In genomic region chr5:150161193-150161592, GRCm38 (mm10) we compare ENCODE assay signal across 17 mouse cellular contexts. TPM values are rescaled to one million over a fixed set of nuclear protein-coding genes. Genes with fewer than 3 reads are reported as not detected.
DNase-seq lines count a peak whose midpoint lies in the region; ATAC-seq and TF ChIP-seq lines count a peak whose summit lies in the region.
"Had no signal": no experiment of that assay in that cellular context is flagged by ENCODE, and none has a peak within 500 bp of the region (broad histone marks: within the 10 kb centered on the region; RNA-seq: fewer than 3 reads in every experiment).

No protein-coding gene starts in this region.

- TF ChIP-seq EP300 in heart, postnatal 0 days (IDR thresholded peaks at IDR 0.05; ENCODE audit: low read depth), result no peak
- TF ChIP-seq EP300 in MEL (IDR thresholded peaks at IDR 0.05; ENCODE audit: low read depth in 1 of 2, low read length in 2 of 2), result no peak

- H3K27ac ChIP-seq in heart, postnatal 0 days (ENCODE audit: low read depth), result no peak overlapping the region
- H3K27ac ChIP-seq in heart, embryonic 10.5 days, result no peak overlapping the region
- no peak overlapping the region for H3K27ac ChIP-seq in MEL (ENCODE audit: control insufficient read depth, low read depth, low read length)
- H3K27ac ChIP-seq in hindbrain, embryonic 14.5 days, result no peak overlapping the region
- H3K27ac ChIP-seq: intestine, embryonic 15.5 days; liver, embryonic 15.5 days; neural tube, embryonic 12.5 days had no signal

- ATAC-seq in heart, postnatal 0 days (ENCODE audit: insufficient read depth, low read depth), result no peak
- ATAC-seq in granulocyte monocyte progenitor cell, adult 5-6 weeks (replicated peaks; ENCODE audit: poor library complexity, severe bottlenecking), result 0 out of 2 replicates have a peak, but pooled peaks have one; percentile 36
- ATAC-seq in hindbrain, embryonic 14.5 days (ENCODE audit: low FRiP score), result no peak
- ATAC-seq: forebrain, embryonic 14.5 days; intestine, embryonic 15.5 days had no signal

- H3K79me2 ChIP-seq in MEL (ENCODE audit: control insufficient read depth, insufficient read depth, low read length, poor library complexity), result no peaks in the 10 kb centered on the region

- TF ChIP-seq CTCF in heart, postnatal 0 days (IDR thresholded peaks at IDR 0.05; ENCODE audit: low read depth), result 0 out of 2 replicates have a peak, but pooled peaks have one; percentile 14
- 0 out of 2 replicates have a peak, but pooled peaks have one; percentile 12 for TF ChIP-seq CTCF in lung, adult 2 months (IDR thresholded peaks at IDR 0.05; ENCODE audit: insufficient read depth, low read length)
- TF ChIP-seq CTCF in MEL (IDR thresholded peaks at IDR 0.05 in 2 of 3, conservative IDR thresholded peaks at IDR 0.05 in 1 of 3; ENCODE audit: control insufficient read depth in 1 of 3, insufficient read depth in 1 of 3, low read depth in 2 of 3, low read length in 3 of 3, poor library complexity in 1 of 3, severe bottlenecking in 1 of 3), result peak; percentile 30 to 65 (median 61)

- TF ChIP-seq POLR2A in lung, adult 2 months (IDR thresholded peaks at IDR 0.05; ENCODE audit: borderline replicate concordance, extremely low read depth, low read depth, low read length), result no peak
- no peak for TF ChIP-seq POLR2A in MEL (IDR thresholded peaks at IDR 0.05; ENCODE audit: control insufficient read depth in 1 of 2, insufficient read depth in 1 of 2, low read depth in 1 of 2, low read length in 2 of 2, poor library complexity in 1 of 2)

- DNase-seq in heart, postnatal 0 days (ENCODE audit: low spot score), result no peak
- no peak for DNase-seq in heart, embryonic 10.5 days (ENCODE audit: low spot score)
- no peak for DNase-seq in lung, adult 2 months
- no peak for DNase-seq in lung, postnatal 25 days (ENCODE audit: low spot score)
- peak; percentile 52 for DNase-seq in MEL (ENCODE audit: low read depth, low spot score)
- DNase-seq in hindbrain, embryonic 14.5 days (ENCODE audit: low spot score), result no peak
- DNase-seq in embryo, embryonic 9.5 days (ENCODE audit: extremely low spot score), result no peak
- DNase-seq: cerebellum, adult 8-10 months; heart, postnatal 14 days; kidney, postnatal 14 days; right cerebral cortex, postnatal 14 days; thymus, adult 2 months had no signal

- H3K27me3 ChIP-seq in heart, postnatal 0 days (ENCODE audit: control insufficient read depth, insufficient read depth, low read length), result no peaks in the 10 kb centered on the region
- no peaks in the 10 kb centered on the region for H3K27me3 ChIP-seq in heart, embryonic 10.5 days (ENCODE audit: insufficient read depth, poor library complexity, severe bottlenecking)
- H3K27me3 ChIP-seq in MEL (ENCODE audit: control insufficient read depth in 1 of 2, insufficient read depth in 2 of 2, low read length in 2 of 2), result no peaks in the 10 kb centered on the region
- no peaks in the 10 kb centered on the region for H3K27me3 ChIP-seq in hindbrain, embryonic 14.5 days (ENCODE audit: control insufficient read depth, insufficient read depth, low read length)
- H3K27me3 ChIP-seq: intestine, embryonic 15.5 days; liver, embryonic 15.5 days; neural tube, embryonic 12.5 days had no signal

- H3K36me3 ChIP-seq in heart, postnatal 0 days (replicated peaks; ENCODE audit: control insufficient read depth, insufficient read depth, low read length), result no peaks in the 10 kb centered on the region
- H3K36me3 ChIP-seq in heart, embryonic 10.5 days, result no peaks in the 10 kb centered on the region
- H3K36me3 ChIP-seq in MEL (ENCODE audit: control insufficient read depth in 1 of 2, insufficient read depth in 2 of 2, low read length in 2 of 2), result no peaks in the 10 kb centered on the region
- no peaks in the 10 kb centered on the region for H3K36me3 ChIP-seq in hindbrain, embryonic 14.5 days (replicated peaks; ENCODE audit: control insufficient read depth, insufficient read depth)
- H3K36me3 ChIP-seq: intestine, embryonic 15.5 days; liver, embryonic 15.5 days; neural tube, embryonic 12.5 days had no signal

- H3K9ac ChIP-seq in heart, postnatal 0 days (replicated peaks; ENCODE audit: low read depth, low read length), result no peak overlapping the region
- H3K9ac ChIP-seq in MEL (ENCODE audit: control insufficient read depth, low read depth, low read length, poor library complexity, severe bottlenecking), result no peak overlapping the region
- no peak overlapping the region for H3K9ac ChIP-seq in hindbrain, embryonic 14.5 days
- H3K9ac ChIP-seq: intestine, embryonic 15.5 days; liver, embryonic 15.5 days; neural tube, embryonic 12.5 days had no signal

- H3K4me3 ChIP-seq in heart, postnatal 0 days (ENCODE audit: low read depth, low read length), result no peak overlapping the region
- H3K4me3 ChIP-seq in heart, embryonic 10.5 days, result no peak overlapping the region
- no peak overlapping the region for H3K4me3 ChIP-seq in lung, adult 2 months (replicated peaks; ENCODE audit: extremely low read depth, low read depth, low read length)
- H3K4me3 ChIP-seq in MEL (ENCODE audit: control insufficient read depth in 1 of 2, insufficient read depth in 1 of 2, low read depth in 2 of 2, low read length in 2 of 2), result no peak overlapping the region
- no peak overlapping the region for H3K4me3 ChIP-seq in hindbrain, embryonic 14.5 days (replicated peaks; ENCODE audit: low read length)
- H3K4me3 ChIP-seq: intestine, embryonic 15.5 days; liver, embryonic 15.5 days; neural tube, embryonic 12.5 days had no signal

- TF ChIP-seq RAD21 in MEL (IDR thresholded peaks at IDR 0.05; ENCODE audit: low read depth, low read length), result peak; percentile 47

- WGBS in heart, postnatal 0 days, result 92% methylated on average over 6 of the region's 6 CpGs
- 85% methylated on average over 6 of the region's 6 CpGs for WGBS in heart, embryonic 10.5 days
- WGBS in lung, adult 2 months, result 80% methylated on average over 6 of the region's 6 CpGs
- WGBS in hindbrain, embryonic 14.5 days, result 87% methylated on average over 6 of the region's 6 CpGs

- peaks cover 6% of the 10 kb centered on the region; the same call in 1 of the 2 replicates for H3K4me1 ChIP-seq in heart, postnatal 0 days (ENCODE audit: control insufficient read depth, insufficient read depth)
- H3K4me1 ChIP-seq in heart, embryonic 10.5 days, result no peaks in the 10 kb centered on the region
- no peaks in the 10 kb centered on the region for H3K4me1 ChIP-seq in lung, adult 2 months (ENCODE audit: control insufficient read depth, insufficient read depth, low read length)
- H3K4me1 ChIP-seq in MEL (ENCODE audit: control insufficient read depth in 1 of 2, insufficient read depth in 2 of 2, low read length in 2 of 2), result peaks cover 2 to 3% of the 10 kb centered on the region in 2 experiments; a peak in 2 of 4 replicates
- no peaks in the 10 kb centered on the region for H3K4me1 ChIP-seq in hindbrain, embryonic 14.5 days (replicated peaks; ENCODE audit: control insufficient read depth, insufficient read depth, low read length)
- H3K4me1 ChIP-seq: liver, embryonic 15.5 days; neural tube, embryonic 12.5 days had no signal

- H3K4me2 ChIP-seq in heart, postnatal 0 days (ENCODE audit: low read depth, low read length), result no peak overlapping the region
- no peak overlapping the region for H3K4me2 ChIP-seq in hindbrain, embryonic 14.5 days (replicated peaks)
- H3K4me2 ChIP-seq: intestine, embryonic 15.5 days; liver, embryonic 15.5 days; neural tube, embryonic 12.5 days had no signal

- no peaks in the 10 kb centered on the region for H3K9me3 ChIP-seq in heart, postnatal 0 days (replicated peaks; ENCODE audit: control insufficient read depth, low read length)
- no peaks in the 10 kb centered on the region for H3K9me3 ChIP-seq in heart, embryonic 10.5 days
- no peaks in the 10 kb centered on the region for H3K9me3 ChIP-seq in MEL (replicated peaks; ENCODE audit: insufficient read depth, low read length)
- no peaks in the 10 kb centered on the region for H3K9me3 ChIP-seq in hindbrain, embryonic 14.5 days (ENCODE audit: control insufficient read depth, low read length)
- H3K9me3 ChIP-seq: intestine, embryonic 15.5 days; liver, embryonic 15.5 days; neural tube, embryonic 12.5 days had no signal

TF ChIP-seq in MEL, 35 proteins besides CTCF, POLR2A, EP300 and RAD21:
- TF ChIP-seq ZC3H11A (IDR thresholded peaks at IDR 0.05; ENCODE audit: low read depth, low read length) (0 out of 2 replicates have a peak, but pooled peaks have one; percentile 16), SMC3 (IDR thresholded peaks at IDR 0.05; ENCODE audit: low read depth, low read length) (peak; percentile 63), GABPA (IDR thresholded peaks at IDR 0.05; ENCODE audit: low read depth, low read length) (no peak)

RNA-seq across cellular contexts. Expression of gene Fry, which starts 42.7 kb away (rescaled TPM):
- 117 and 124 TPM in 2 replicates for total RNA-seq in heart, postnatal 0 days (2014; rRNA removed; ENCODE audit: low replicate concordance)
- polyA plus RNA-seq in heart, postnatal 0 days (2015; fragmentation: Nextera tagmentation; extraction: Ambion mirVana), result 30.3 and 31.8 TPM in 2 replicates
- polyA plus RNA-seq in heart, embryonic 10.5 days (2016; fragmentation: Nextera tagmentation; extraction: Ambion mirVana), result 14.7 and 20.3 TPM in 2 replicates
- 37.0 and 39.3 TPM in 2 replicates for polyA plus RNA-seq in lung, adult 2 months (2012; rRNA removed)
- total RNA-seq in MEL (2012; rRNA removed), result 2.3 TPM in 2 replicates
- polyA plus RNA-seq in MEL (2012; ENCODE audit: insufficient read depth in 1 of 2, insufficient read length in 2 of 2, low read depth in 1 of 2, low replicate concordance in 2 of 2, missing spikeins in 1 of 2), result 1 to 10 TPM in 1 of 2 experiments, not detected in 1; 1.9 TPM
- 25.0 and 26.7 TPM in 2 replicates for total RNA-seq in granulocyte monocyte progenitor cell, adult 5-6 weeks (2014; fragmentation: Nextera tagmentation)
- total RNA-seq in granulocyte monocyte progenitor cell, adult 5-6 weeks (2017), result 15.4 and 18.4 TPM in 2 replicates
- polyA plus RNA-seq in hindbrain, embryonic 14.5 days (2014; fragmentation: Nextera tagmentation; extraction: Ambion mirVana), result 58.8 and 66.7 TPM in 2 replicates
